Mouse (Mus musculus): ENCODE data around the gene Ptpre.
"Not testable (repeated sequence)": the region's sequence is repeated elsewhere in the genome, so short reads cannot be mapped to it uniquely, and the experiment has no call there.

- not testable (repeated sequence) for TF ChIP-seq POLR2A (IDR thresholded peaks at IDR 0.05; ENCODE audit: borderline replicate concordance, extremely low read depth, insufficient read depth, insufficient read length, poor library complexity, severe bottlenecking); CTCF (IDR thresholded peaks at IDR 0.05; ENCODE audit: borderline replicate concordance, extremely low read depth, insufficient read depth, insufficient read length)
These were observed 146.8 kb downstream of the Ptpre start for GRCm38 (mm10) chr7:135684098-135684497.

Measured in brain, embryonic 14.5 days (tissue).